Mouse (Mus musculus): Measurements from ENCODE around the gene Patz1.

Patz1 gene

GRCm38 (mm10) chr11:3329891-3330451, 41.3 kb downstream of the Patz1 start, which contains the start of gene Pik3ip1:
Gene Pik3ip1, plus strand, starts transcription at chr11:3330401.
- peak in 1 of 2 experiments; percentile 65 for DNase-seq (ENCODE audit: low spot score in 2 of 2)

DNA sequence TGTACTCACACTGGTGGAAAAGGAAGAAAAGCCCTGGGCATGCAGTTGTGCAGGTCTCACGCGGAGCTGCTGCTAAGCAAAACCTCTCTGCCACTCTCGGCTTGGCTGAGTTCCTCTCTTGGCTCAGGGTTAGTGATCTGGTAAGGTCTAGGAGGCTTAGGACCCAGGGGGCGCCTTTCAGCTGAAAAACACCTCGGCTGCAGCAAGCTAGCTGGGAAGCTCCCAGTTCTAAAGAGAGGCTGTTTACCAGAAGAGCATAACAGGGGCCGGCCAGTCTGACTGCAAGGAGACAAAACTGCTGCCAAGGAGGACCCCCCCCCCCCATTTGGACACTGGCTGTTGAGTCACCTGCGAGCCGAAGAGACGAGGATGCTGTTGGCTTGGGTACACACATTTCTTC, 41.9 kb downstream of the Patz1 start:
- DNase-seq (ENCODE audit: low spot score in 2 of 2), result peak; percentile 91 to 93

DNA sequence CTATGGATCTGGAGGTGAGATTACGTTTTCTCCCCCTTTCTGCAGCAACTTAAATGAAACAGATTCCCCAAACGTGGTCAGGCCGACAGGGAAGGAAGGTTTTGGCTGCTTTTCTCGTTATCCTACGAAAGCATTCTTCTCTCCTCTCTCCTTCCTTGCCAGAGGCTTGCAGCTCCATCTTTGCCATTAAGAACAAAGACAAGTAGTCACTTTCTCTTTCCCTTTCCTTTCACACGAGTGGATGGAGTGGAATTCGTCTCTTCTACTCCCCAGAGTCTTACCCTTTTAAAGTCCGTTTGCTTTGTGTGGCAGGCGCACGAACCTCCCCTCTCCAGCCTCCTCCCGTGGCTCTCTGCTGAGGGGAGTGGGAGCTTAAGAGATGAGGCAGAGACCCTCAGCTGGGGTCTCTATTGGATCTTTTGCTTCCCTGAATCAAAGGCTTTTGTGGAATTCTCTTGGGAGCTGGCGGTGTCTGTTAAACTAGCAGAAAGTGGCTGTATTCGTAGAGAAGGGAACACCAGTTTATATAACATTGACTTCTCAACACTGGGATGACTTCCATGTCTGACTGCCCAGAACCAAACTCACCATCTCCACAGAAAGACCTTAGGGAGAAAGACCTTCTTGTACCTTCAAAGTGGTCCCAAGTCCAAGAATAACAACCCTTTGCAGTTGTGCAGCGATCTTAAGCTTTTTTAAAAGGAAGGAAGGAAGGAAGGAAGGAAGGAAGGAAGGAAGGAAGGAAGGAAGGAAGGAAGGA, 42.5 kb downstream of the Patz1 start:
- DNase-seq (ENCODE audit: low spot score in 2 of 2), result peak in 1 of 2 experiments; percentile 39

DNA sequence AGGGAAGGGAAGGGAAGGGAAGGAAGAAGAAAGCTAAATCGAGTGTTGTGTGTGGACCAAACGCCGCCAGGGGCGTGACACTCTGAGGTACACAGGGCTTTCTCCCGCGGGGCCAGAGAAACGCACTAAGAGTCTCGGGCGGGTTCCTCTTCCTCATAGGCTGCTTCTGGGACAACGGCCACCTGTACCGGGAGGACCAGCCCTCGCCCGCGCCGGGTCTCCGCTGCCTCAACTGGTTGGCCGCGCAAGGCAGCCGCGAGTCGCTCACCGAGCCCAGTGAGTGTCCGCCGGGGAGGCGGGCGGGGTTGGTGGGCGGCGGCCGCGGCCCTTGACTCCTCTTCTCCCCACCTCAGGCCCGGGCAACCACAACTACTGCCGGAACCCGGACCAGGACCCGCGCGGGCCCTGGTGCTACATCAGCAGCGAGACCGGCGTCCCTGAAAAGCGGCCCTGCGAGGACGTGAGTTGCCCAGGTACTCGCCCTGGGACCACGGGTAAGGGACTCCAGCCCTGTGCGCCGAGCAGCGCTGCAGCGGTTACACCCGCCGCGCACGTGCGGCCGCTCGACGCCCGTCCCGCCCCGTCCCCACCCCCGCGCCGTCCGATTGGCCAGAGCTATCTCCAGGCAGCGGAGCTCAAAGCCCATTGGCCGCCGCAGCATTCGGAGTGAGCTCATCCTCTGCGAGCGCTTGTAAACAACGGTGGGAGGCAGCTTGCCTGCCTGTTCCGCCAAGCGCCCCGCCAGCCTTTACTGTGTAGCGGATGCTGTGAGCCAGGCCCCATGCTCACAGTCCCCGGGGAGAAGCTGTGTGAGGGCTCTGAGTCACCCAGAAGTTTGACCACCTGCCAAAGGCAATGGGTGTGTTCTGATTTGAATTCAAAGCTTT, 43.3 kb downstream of the Patz1 start:
- DNase-seq (ENCODE audit: low spot score in 2 of 2), result peak; percentile 96 to 97

DNA sequence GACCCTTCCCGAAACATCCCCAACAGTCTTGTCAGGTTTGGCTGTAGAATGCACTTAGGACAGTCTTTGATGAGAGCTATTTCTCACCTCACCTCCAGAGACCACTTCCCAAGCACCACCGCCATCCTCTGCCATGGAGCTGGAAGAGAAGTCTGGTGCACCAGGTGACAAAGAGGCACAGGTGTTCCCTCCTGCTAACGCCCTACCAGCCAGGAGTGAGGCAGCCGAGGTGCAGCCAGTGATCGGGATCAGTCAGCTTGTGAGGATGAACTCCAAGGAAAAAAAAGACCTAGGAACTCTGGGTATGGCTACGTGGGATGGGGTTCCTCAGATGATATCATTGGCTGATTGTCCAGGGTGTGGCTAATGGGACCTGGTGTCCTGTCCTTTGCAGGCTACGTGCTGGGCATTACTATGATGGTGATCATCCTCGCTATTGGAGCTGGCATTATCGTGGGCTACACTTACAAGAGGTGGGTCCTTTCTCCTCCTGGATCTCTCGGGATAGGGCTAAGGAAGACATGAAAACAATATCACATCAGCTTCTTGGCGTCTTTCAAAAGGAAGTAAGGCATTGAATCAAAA, 44.5 kb downstream of the Patz1 start:
- DNase-seq (ENCODE audit: low spot score in 2 of 2), result no peak

GRCm38 (mm10) chr11:3334141-3334710, 45.6 kb downstream of the Patz1 start:
- no peak for DNase-seq (ENCODE audit: low spot score in 2 of 2)

- DNase-seq (ENCODE audit: low spot score in 2 of 2), result no peak
Measured at GRCm38 (mm10) chr11:3334711-3335316, 46.1 kb downstream of the Patz1 start.

GRCm38 (mm10) chr11:3335651-3336216, 47.1 kb downstream of the Patz1 start:
- peak in 1 of 2 experiments; percentile 71 for DNase-seq (ENCODE audit: low spot score in 2 of 2)

- no peak for DNase-seq (ENCODE audit: low spot score in 2 of 2)
Measured at GRCm38 (mm10) chr11:3336602-3337001, 47.9 kb downstream of the Patz1 start.

- peak; percentile 54 to 63 for DNase-seq (ENCODE audit: low spot score in 2 of 2)
Measured at GRCm38 (mm10) chr11:3337173-3337955, 48.7 kb downstream of the Patz1 start.

GRCm38 (mm10) chr11:3337961-3338360, 49.3 kb downstream of the Patz1 start:
- DNase-seq (ENCODE audit: low spot score in 2 of 2), result no peak

GRCm38 (mm10) chr11:3341476-3341875, 52.8 kb downstream of the Patz1 start:
- no peak for DNase-seq (ENCODE audit: low spot score in 2 of 2)

- DNase-seq (ENCODE audit: low spot score in 2 of 2), result no peak
Measured at GRCm38 (mm10) chr11:3344916-3345315, 56.2 kb downstream of the Patz1 start.

DNA sequence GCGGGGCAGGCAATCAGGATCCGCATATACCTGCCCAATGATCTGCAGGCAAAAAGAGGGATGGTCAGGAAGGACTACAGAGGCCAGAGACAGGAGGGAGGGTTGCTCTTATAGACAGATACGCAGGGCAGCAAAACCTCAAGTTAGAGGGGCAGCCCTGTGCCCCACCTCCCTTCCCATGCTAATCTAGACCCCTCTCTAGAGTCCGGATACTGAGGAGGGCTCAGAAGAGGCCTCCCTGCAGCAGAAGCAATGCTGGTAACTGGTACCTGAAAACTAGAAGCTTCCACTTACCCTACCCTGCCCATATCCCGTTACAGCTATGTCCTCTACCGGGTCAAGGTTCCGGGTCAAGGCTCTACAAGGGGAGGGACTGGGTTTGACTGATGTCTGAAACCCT, 57.7 kb downstream of the Patz1 start:
- no peak for DNase-seq (ENCODE audit: low spot score in 2 of 2)

DNA sequence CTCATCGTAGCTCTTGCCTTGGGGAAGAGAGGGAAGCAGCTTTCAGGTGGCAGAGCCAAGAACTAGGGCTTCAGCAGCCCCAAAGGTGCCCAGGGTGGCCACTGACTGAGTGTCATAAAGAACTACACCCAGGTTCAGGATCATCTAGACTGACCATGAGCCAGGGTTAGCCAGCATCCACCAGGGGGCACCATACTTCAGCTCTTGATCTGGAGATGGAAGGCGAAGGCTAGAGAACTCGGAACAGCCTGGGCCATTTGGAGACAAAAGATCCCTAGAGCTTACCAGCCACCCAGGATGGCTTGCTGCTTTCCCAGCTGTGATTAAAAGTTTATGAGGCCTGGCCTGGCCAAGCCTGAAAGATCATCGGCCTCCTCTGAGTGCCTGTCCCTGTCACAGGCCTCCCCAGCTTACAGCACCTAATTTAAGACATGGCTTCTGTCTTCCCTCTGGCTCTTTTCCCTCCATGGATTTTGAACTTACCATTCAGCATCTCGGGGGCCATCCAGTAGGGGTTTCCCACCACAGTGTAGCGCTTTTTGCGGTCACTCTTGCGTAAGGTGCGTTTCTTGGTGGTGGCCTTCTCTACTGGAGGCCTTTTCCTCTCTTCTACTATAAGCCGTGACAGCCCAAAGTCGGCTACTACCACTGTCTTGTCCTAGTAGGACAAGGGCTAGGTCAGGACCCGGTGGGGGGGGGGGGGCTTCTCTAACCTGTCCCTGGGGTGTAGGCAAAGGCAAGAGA, 58.6 kb downstream of the Patz1 start:
- peak; percentile 71 to 83 for DNase-seq (ENCODE audit: low spot score in 2 of 2)

DNA sequence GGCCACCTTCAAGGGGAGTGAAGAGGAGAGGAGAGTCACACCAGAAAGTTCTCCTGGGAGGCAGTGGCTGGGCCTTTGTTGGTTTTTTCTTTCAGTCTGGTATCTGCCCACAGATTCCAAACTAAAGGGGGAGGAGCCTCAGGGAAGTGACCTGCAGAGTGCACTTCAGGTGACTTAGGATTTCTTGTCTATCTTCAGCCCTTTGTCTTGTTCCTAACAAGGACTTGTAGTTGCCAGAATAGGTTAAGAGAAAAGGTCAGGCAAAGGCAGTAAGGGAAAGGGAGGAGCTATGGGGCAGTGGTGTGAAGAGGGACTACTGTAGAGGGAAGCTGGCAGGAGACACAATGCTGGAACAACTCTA, 59.1 kb downstream of the Patz1 start:
- DNase-seq (ENCODE audit: low spot score in 2 of 2), result no peak

GRCm38 (mm10) chr11:3348576-3349342, 60.1 kb downstream of the Patz1 start:
- no peak for DNase-seq (ENCODE audit: low spot score in 2 of 2)

GRCm38 (mm10) chr11:3349343-3349695, 60.6 kb downstream of the Patz1 start:
- DNase-seq (ENCODE audit: low spot score in 2 of 2), result no peak

GRCm38 (mm10) chr11:3352131-3352530, 63.5 kb downstream of the Patz1 start:
- DNase-seq (ENCODE audit: low spot score in 2 of 2), result no peak
